Mouse (Mus musculus) ES-E14 (cell line): ENCODE measurements around the gene Atp1b3. TPM values are rescaled to one million over a fixed set of nuclear protein-coding genes. Genes with fewer than 3 reads are reported as not detected.

Experiments used
- DNase-seq: peaks from one replicate; pipeline ENCODE4 v3.0.0-alpha.2; 2013; ENCODE audit warnings: low read depth, low spot score
- H3K27ac ChIP-seq: 2 replicates; pipeline ENCODE4 v1.5.1; 2012; ENCODE audit warnings: low read depth, mild to moderate bottlenecking, low read length, moderate library complexity, mixed read lengths; ENCODE audit not compliant: poor library complexity, insufficient read depth, severe bottlenecking
- H3K36me3 ChIP-seq: 2 replicates; pipeline ENCODE4 v1.6.1; 2012; ENCODE audit warnings: mild to moderate bottlenecking, low read length, moderate library complexity, mixed read lengths; ENCODE audit not compliant: control insufficient read depth, poor library complexity, insufficient read depth, severe bottlenecking
- H3K4me1 ChIP-seq, 2 experiments: fragments of 150-350 bp in 1 of 2; sonication (generic) in 1 of 2; 2 replicates each; pipeline ENCODE4 v1.6.1; 2012; ENCODE audit warnings: low read length in 2 of 2, mild to moderate bottlenecking in 1 of 2, mixed read lengths in 1 of 2; ENCODE audit not compliant: control insufficient read depth in 2 of 2, insufficient read depth in 2 of 2, poor library complexity in 1 of 2
- H3K4me3 ChIP-seq, 2 experiments: fragments of 150-350 bp in 1 of 2; sonication (generic) in 1 of 2; 2 replicates each; pipeline ENCODE4 v1.5.1; 2012; ENCODE audit warnings: low read length in 2 of 2, low read depth in 1 of 2, mild to moderate bottlenecking in 1 of 2, mixed read lengths in 1 of 2; ENCODE audit not compliant: insufficient read depth in 1 of 2, poor library complexity in 1 of 2, severe bottlenecking in 1 of 2
- H3K9ac ChIP-seq: 2 replicates; pipeline ENCODE4 v1.6.1; 2012; ENCODE audit warnings: low read depth, mild to moderate bottlenecking, low read length, mixed read lengths; ENCODE audit not compliant: poor library complexity, insufficient read depth, severe bottlenecking
- H3K9me3 ChIP-seq: fragments of 150-350 bp; sonication (generic); 2 replicates; pipeline ENCODE4 v1.6.1; 2012; ENCODE audit warnings: low read depth, mild to moderate bottlenecking, low read length; ENCODE audit not compliant: control insufficient read depth, insufficient read depth
- CHD2 ChIP-seq: IDR thresholded peaks from 2 replicates; pipeline ENCODE4 v1.6.1; 2014; ENCODE audit warnings: mild to moderate bottlenecking, low read depth, low read length, inconsistent platforms
- HCFC1 ChIP-seq: IDR thresholded peaks from 2 replicates; pipeline ENCODE4 v1.6.1; 2012; ENCODE audit warnings: low read length, inconsistent platforms, borderline replicate concordance; ENCODE audit not compliant: insufficient read depth
- MAFK ChIP-seq: IDR thresholded peaks from 2 replicates; pipeline ENCODE4 v1.6.1; 2014; ENCODE audit warnings: mild to moderate bottlenecking, low read depth, low read length, inconsistent platforms; ENCODE audit not compliant: insufficient read depth
- ZC3H11A ChIP-seq: IDR thresholded peaks from 2 replicates; pipeline ENCODE4 v1.6.1; 2012; ENCODE audit warnings: low read depth, mild to moderate bottlenecking, inconsistent platforms, low read length, borderline replicate concordance
- ZNF384 ChIP-seq: IDR thresholded peaks from 2 replicates; pipeline ENCODE4 v1.6.1; 2012; ENCODE audit warnings: low read depth, low read length, inconsistent platforms
- in situ Hi-C, 2 experiments: fragments of 600-800 bp; cut with MboI; formaldehyde crosslinking; loops; one replicate each; pipeline ENCODE4 v1.15.1; 2025; ENCODE audit warnings: low sequenced_read_pairs in 2 of 2, inconsistent platforms in 1 of 2; ENCODE audit not compliant: unreplicated experiment in 2 of 2
- total RNA-seq: library from RNA; depleted of rRNA; stranded (reverse); fragments of 300-350 nt; gene quantifications from 2 replicates; pipeline ENCODE4 v1.2.3, GENCODE M21; 2012

Atp1b3 gene
- total RNA-seq, 1 experiment, result 132 TPM

DNA sequence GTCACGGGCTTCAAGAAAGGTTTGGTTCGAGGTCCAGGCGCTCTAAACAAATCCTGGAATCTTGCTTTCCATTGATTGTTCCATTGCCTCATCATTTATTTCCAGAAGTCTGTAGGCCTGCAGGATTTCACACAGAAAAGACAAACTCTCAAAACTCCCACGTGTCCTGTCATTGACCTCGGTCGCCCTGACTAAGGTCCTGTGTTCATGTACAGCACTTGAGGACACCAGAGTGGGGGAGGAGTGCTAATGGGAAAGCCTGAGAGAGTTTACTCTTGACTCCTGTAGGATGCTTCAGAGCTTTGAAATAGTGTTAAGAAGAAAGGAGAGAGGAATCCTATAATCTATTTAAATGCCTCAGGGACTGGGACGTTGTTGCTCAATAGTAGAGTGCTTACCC lies 15.3 kb upstream of the Atp1b3 start:
- H3K4me1 ChIP-seq, result peaks cover 0 to 2% of the 10 kb centered on the region in 2 experiments; a peak in 1 of 4 replicates
- H3K27ac ChIP-seq, result no peak overlapping the region
- no peak for TF ChIP-seq ZC3H11A
- TF ChIP-seq MAFK, result no peak
- TF ChIP-seq CHD2, result no peak
- TF ChIP-seq HCFC1, result no peak
- TF ChIP-seq ZNF384, result no peak
- in situ Hi-C loops, result no loop called here
- DNase-seq, result no peak
- H3K36me3 ChIP-seq, result no peaks in the 10 kb centered on the region
- no peaks in the 10 kb centered on the region for H3K9me3 ChIP-seq
- H3K9ac ChIP-seq, result no peak overlapping the region
- H3K4me3 ChIP-seq, result no peak overlapping the region

DNA sequence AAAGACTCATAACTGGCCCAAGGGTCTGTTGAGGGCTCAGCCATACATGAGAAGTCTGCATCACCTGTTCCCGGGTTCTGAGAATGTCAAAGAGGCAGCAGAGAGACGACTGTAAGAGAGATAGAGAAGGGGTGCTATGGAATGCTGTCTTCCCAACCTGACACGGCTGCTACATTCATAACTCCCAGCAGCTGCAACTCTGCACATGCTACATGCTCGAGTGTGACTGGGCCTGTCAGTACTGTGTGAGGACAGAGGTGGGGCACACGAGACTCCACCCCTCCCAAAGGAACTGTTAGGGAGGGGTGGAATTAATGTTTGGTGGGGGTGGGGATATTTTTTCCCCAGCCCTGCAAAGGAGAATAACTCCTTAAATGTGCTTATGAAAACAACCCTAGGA lies 14.5 kb upstream of the Atp1b3 start:
- in situ Hi-C loops, result no loop called here
- Histone ChIP-seq H3K9me3 (no peaks in the 10 kb centered on the region), H3K4me3 (no peak overlapping the region), H3K9ac (no peak overlapping the region), H3K27ac (no peak overlapping the region), H3K4me1 (no peaks in the 10 kb centered on the region; a peak in 1 of 4 replicates), H3K36me3 (no peaks in the 10 kb centered on the region)
- DNase-seq, result no peak
- TF ChIP-seq CHD2 (no peak), ZC3H11A (no peak)

DNA sequence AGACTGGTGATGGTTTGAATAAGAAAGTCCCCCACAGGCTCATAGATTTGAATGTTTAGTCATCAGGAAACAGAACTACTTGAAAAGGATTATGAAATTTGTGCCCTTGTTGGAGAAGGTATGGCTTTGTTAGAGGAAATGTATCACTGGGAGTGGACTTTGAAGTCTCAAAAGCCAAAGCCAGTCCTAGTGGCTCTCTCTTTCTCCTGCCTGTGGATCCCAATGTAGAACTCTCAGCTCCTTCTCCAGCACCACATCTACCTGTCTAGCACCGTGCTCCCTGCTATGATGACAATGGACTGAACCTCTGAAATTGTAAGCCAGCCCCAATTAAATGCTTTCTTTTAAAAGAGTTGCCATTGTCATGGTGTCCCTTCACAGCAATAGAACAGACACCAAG lies 12.9 kb upstream of the Atp1b3 start:
- no peak for TF ChIP-seq MAFK
- TF ChIP-seq ZNF384, result no peak
- TF ChIP-seq CHD2, result no peak
- no peak for TF ChIP-seq ZC3H11A
- no peak for TF ChIP-seq HCFC1
- no peak overlapping the region for H3K27ac ChIP-seq
- H3K9me3 ChIP-seq, result no peaks in the 10 kb centered on the region
- in situ Hi-C loops, result no loop called here
- DNase-seq, result no peak
- H3K4me1 ChIP-seq, result no peaks in the 10 kb centered on the region; a peak in 1 of 4 replicates
- H3K4me3 ChIP-seq, result no peak overlapping the region
- H3K36me3 ChIP-seq, result no peaks in the 10 kb centered on the region
- H3K9ac ChIP-seq, result no peak overlapping the region

DNA sequence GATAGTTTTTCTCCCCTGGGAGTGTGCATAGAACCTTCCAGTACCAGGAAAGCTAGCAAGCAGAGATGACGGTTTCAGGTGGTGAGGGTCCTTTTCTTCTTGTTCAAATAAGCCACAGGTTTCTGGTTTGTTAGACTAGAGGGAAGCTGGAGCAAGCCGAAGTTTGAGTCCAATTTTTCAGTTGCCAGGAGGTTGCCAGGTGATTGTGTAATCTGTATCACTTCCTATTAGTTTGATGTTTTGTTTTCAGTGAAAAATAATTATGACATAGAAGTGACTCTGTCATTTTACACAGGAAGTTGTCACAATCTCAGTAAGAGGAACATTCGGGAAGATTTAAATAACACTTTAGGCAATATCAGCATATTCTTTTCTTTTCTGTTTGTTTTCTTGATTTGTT lies 11.6 kb upstream of the Atp1b3 start:
- no peak for DNase-seq
- no peak overlapping the region for H3K27ac ChIP-seq
- peaks cover 0 to 2% of the 10 kb centered on the region in 2 experiments; a peak in 1 of 4 replicates for H3K4me1 ChIP-seq
- H3K9me3 ChIP-seq, result no peaks in the 10 kb centered on the region
- in situ Hi-C loops, result no loop called here
- TF ChIP-seq HCFC1 (no peak), ZNF384 (no peak), MAFK (no peak), ZC3H11A (no peak), CHD2 (no peak)
- no peak overlapping the region for H3K9ac ChIP-seq
- H3K4me3 ChIP-seq, result no peak overlapping the region
- no peaks in the 10 kb centered on the region for H3K36me3 ChIP-seq

DNA sequence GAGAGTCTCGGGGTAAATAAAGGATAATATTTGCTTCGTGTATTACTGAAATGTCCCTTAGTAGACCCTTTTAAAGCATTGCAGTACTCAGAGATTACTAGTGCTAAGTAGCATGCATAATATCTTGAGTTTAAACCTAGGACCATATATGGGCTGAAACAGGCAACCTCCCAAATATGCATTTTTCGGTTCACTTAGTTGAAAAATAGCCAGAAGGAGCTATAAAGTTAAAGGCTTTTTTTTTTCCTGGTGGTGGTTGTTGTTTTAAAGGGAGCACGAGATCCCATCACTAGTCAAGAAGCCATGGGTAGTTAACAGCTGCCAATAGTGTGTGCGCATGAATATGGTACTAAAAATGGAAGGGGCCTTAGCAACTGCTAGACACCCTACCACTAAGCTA lies 6.8 kb upstream of the Atp1b3 start:
- in situ Hi-C loops, result no loop called here
- no peak for DNase-seq
- TF ChIP-seq MAFK, result no peak
- no peak for TF ChIP-seq ZNF384
- TF ChIP-seq HCFC1, result no peak
- Histone ChIP-seq H3K27ac (no peak overlapping the region), H3K4me1 (peaks cover 0 to 8% of the 10 kb centered on the region in 2 experiments; a peak in 3 of 4 replicates), H3K36me3 (no peaks in the 10 kb centered on the region), H3K4me3 (no peak overlapping the region), H3K9ac (no peak overlapping the region), H3K9me3 (no peaks in the 10 kb centered on the region)
